Mouse (Mus musculus) heart, postnatal 25 days (tissue): ENCODE results near the gene Atp1a3. TPM values are rescaled to one million over a fixed set of nuclear protein-coding genes. Genes with fewer than 3 reads are reported as not detected.

Experiments
- DNase-seq: peaks from one replicate; pipeline ENCODE4 v3.0.0; 2022; ENCODE audit warnings: low spot score
- intact Hi-C: fragments of 180-260 bp; cut with DNase I; formaldehyde crosslinking; loops from one replicate; pipeline ENCODE4 v1.15.1; 2025
- total RNA-seq, 2 experiments: library from RNA; stranded (reverse); gene quantifications; 2 replicates each; pipeline ENCODE4 v1.2.3; 2021

Atp1a3 gene
- total RNA-seq, 2 experiments from 2014 or later: 0.47 to 0.67 TPM

DNA sequence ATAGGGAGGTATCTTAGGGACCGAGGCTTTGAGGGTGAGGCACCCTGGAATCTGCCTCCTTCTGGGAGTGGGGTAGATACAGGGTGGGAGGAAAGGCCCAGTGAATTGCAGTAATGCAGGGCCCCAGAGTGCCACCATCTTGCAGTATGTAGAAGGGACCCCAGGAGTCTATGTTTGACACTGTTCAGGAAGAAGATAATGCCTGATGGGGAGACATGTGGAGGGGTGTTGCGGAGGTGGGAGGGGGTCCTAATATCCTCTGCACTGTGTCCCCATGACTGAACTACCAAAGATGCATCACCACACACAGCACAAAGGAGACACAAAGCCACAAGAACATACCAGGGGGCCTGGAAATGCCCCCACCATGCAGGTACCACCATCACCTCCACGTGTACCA, 413 bp upstream of the Atp1a3 start:
- intact Hi-C loops: no loop called here
- no peak for DNase-seq

- intact Hi-C loops: no loop called here
- DNase-seq: no peak
These were observed 952 bp downstream of the Atp1a3 start for GRCm38 (mm10) chr7:25004806-25005205.

- no peak for DNase-seq
- intact Hi-C loops: no loop called here
These were observed 1.9 kb downstream of the Atp1a3 start for GRCm38 (mm10) chr7:25003820-25004388.

- no peak for DNase-seq
- intact Hi-C loops: no loop called here
These were observed 2.5 kb downstream of the Atp1a3 start for GRCm38 (mm10) chr7:25003291-25003690.

GRCm38 (mm10) chr7:25000711-25001110, 5.0 kb downstream of the Atp1a3 start:
- intact Hi-C loops: no loop called here
- no peak for DNase-seq

DNA sequence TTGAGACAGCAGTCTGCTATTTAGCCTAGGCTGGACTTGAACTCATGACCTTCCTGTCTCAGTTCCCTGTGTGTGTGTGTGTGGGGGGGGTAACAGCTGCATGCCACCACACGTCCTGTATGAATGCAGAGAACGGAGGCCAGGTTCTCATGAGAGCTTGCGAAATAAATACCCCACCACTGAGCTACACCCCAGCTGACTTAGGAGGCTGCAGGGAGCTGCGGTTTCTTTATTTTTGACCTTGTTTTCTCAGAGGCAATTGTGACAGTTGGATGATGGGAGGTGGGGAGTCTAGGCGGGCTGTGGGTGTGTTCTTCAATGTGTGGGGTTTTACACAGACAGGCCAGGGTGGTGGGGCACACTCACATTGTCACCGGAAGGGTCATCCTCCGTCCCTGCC, 5.5 kb downstream of the Atp1a3 start:
- intact Hi-C loops: no loop called here
- DNase-seq: no peak

DNA sequence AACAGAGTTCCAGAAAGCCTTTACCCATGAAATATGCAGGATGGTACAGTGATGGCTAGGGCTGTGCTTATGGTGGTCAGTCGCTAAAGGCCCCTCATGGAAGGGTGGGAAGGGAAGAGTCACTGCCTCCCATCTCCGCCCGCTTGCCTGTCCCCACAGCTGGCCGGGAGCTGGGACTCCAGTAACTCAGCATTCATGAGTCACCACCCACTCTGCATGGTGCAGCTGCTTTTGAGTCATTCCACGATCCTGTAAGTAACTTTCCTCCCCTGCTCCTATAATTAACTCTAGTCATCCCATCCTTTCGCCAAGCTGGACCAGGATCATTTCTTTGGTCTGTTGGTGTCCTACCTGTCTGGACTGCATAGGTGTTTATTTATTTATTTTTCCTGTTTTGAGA, 12.7 kb downstream of the Atp1a3 start:
- DNase-seq: no peak
- intact Hi-C loops: no loop called here

- intact Hi-C loops: no loop called here
- no peak for DNase-seq
These were observed 15.3 kb downstream of the Atp1a3 start for GRCm38 (mm10) chr7:24990478-24990877.

GRCm38 (mm10) chr7:24987941-24988340, 17.8 kb downstream of the Atp1a3 start:
- intact Hi-C loops: no loop called here
- DNase-seq: no peak

GRCm38 (mm10) chr7:24985799-24986198, 20.0 kb downstream of the Atp1a3 start:
- intact Hi-C loops: no loop called here
- no peak for DNase-seq

- no peak for DNase-seq
- intact Hi-C loops: no loop called here
These were observed 21.5 kb downstream of the Atp1a3 start for GRCm38 (mm10) chr7:24984307-24984706.

- intact Hi-C loops: no loop called here
- DNase-seq: no peak
These were observed 22.4 kb downstream of the Atp1a3 start for GRCm38 (mm10) chr7:24983396-24983795.

DNA sequence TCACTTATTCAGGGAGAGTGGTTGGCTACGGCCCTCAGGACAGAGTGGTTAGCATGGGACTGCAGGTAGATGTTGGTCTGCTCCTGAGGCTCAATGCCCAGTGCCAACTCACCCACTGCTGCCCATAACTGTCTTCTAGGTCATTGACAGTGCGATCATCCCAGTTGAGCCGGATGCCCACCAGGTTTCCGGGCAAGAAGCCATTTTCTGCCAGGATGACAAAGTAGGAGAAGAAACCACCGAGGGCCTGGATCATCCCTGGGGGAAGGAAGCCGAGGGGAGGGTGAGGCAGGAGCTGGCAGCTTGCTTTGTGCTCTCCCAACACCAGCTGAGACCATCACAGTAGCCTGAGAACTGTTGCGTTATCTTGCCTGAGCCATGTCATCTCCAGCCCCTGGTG, 25.3 kb downstream of the Atp1a3 start:
- intact Hi-C loops: no loop called here
- no peak for DNase-seq

- no peak for DNase-seq
- intact Hi-C loops: no loop called here
These were observed 27.0 kb downstream of the Atp1a3 start for GRCm38 (mm10) chr7:24978781-24979180.

DNA sequence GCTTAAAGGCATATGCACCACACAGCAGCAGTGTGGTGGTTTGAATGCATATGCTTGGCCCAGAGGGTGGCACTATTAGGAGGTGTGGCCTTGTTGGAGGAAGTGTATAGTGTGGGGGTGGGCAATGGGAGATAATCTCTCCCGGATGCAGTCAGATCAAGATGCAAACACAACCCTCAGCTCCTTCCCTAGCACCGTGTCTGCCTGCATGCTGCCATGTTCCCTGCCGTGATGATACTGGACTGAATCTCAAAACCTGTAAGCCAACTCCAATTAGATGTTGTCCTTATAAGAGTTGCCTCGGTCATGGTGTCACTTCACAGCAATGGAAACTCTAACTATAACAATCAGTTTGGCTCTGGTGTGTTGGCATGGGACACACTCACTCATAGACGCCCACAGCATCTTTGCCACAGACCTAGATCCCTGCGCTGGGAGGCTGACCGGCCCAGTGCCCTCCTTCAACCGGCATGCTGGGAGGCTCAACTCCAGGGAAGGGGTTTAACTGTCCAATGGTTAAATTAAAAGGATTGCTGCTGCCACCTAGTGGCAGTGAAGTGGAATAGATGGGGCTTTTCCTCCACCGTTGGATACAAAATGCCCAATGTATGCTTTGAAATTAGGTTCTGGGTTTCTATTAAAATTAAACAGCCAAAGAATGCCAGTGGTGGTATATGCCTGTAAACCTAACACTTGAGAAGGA, 30.7 kb downstream of the Atp1a3 start:
- intact Hi-C loops: loop anchor here (5.0 kb wide), 2 partner anchors 102 to 158 kb away; no protein-coding TSS in a partner anchor
- DNase-seq: no peak

GRCm38 (mm10) chr7:24973902-24974301, 31.9 kb downstream of the Atp1a3 start:
- intact Hi-C loops: loop anchor here (5.0 kb wide), 2 partner anchors 103 to 157 kb away; no protein-coding TSS in a partner anchor
- no peak for DNase-seq

- DNase-seq: no peak
- intact Hi-C loops: loop anchor here (5.0 kb wide), 2 partner anchors 104 to 156 kb away; no protein-coding TSS in a partner anchor
These were observed 32.5 kb downstream of the Atp1a3 start for GRCm38 (mm10) chr7:24973208-24973607.

- intact Hi-C loops: loop anchor here (5.0 kb wide), 2 partner anchors 105 to 155 kb away; no protein-coding TSS in a partner anchor
These were observed 33.5 kb downstream of the Atp1a3 start, which contains the start of gene Rabac1 for GRCm38 (mm10) chr7:24971972-24972893. Gene Rabac1 (minus strand): TSS chr7:24972754.

DNA sequence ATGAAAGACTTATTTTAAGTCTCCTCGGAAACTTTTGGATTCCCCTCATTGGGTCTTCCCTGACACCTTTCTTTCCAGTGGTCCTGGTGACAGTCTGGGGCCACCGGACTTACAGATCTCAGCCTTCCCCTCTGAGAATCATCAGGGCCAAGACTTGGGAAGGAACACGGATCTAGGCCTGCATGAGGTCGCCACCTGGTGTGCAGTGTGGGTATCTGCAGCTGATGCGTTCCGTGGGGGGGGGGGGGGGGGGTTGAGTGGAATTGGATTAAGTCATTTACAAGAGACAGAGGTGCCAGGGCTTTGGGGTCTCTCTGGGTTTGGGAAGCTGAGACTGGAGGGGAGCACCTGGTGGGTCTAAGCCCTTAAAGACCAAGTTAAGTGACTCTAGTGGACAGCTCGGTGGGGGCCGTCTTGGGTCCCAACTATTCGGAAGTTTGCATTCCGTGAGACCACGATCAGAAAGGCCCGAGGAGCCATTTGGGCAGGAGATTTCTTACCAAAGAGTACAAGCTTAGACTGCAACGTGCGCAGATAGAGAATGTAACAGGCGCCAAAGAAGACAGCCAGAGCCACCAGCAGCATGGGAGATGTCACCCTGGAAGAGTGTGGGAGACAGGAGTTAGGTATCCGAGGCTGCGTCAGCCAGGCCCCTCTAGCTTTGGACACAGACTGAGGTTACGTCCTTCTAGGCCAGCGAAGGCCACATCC, 34.3 kb downstream of the Atp1a3 start:
- DNase-seq: no peak
- intact Hi-C loops: loop anchor here (5.0 kb wide), 2 partner anchors 106 to 154 kb away; no protein-coding TSS in a partner anchor

More at GRCm38 (mm10) chr7:24971972-24972893, 33.5 kb downstream of the Atp1a3 start, which contains the start of gene Rabac1:
- DNase-seq: peak; percentile 92

DNA sequence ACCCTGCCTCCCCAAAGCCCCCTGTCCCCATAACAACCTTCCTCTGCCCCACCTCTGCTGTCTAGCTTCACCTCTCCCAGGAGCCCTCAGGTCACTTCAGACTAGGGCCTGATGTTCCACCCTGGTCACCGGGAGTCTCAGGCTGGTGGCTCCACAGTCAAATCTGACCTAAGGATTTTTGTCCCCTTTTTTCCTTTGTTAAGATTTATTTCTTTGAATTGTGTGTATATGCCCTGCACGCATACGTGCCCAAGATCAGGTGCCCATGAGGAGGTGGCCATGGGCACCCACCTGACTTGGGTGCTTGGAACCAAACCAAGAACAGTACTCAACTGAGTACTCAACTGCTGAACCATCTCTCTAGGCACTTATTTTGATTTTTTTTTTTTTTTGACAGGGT, 35.4 kb downstream of the Atp1a3 start:
- DNase-seq: no peak
- intact Hi-C loops: loop anchor here (5.0 kb wide), 2 partner anchors 107 to 153 kb away; no protein-coding TSS in a partner anchor
